Mouse (Mus musculus) cerebellum, adult 11 months (tissue): ENCODE results near the gene Galnt10.

Source experiments
- DNase-seq: peaks from one replicate; pipeline ENCODE4 v3.0.0; 2022

Gene Galnt10

DNA sequence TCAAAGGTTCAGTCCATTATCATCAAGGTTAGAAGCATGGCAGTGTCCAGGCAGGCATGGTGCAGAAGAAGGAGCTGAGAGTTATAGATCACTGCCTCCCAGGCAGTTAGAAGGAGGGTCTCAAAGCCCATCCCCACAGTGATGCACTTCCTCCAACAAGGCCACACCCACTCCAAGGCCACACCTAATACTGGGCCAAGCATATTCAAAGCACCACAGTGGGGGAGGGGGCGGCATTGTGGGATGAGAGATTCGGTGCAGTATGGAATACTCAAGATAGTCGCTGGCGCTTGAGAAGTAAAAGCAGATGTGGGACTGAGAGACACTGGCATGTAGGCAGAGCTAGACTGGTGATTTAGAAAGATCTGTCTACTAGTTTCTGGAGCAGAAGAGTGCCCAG is 14.9 kb downstream of the Galnt10 start:
- no peak for DNase-seq

DNA sequence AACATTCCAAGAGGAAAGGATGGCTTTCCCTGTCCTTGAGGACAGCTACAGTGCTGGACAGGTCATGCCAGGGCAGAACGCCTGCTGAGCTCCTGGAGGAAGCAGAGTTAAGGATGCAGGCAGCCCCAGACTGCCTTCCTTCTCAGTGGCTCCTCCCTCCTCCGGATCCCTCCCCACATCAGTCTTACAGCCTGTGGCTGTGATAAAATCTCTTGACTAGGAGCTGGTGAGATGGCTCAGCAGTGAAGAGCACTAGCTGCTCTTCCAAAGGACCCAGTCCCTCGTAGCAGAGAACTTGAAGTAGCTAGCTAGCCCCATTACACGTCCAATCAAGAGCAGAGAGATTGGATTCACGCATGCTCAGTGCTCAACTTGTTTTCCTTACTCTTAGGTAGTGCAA is 15.6 kb downstream of the Galnt10 start:
- no peak for DNase-seq

GRCm38 (mm10) chr11:57661492-57662229 is 16.4 kb downstream of the Galnt10 start:
- DNase-seq, result no peak

DNA sequence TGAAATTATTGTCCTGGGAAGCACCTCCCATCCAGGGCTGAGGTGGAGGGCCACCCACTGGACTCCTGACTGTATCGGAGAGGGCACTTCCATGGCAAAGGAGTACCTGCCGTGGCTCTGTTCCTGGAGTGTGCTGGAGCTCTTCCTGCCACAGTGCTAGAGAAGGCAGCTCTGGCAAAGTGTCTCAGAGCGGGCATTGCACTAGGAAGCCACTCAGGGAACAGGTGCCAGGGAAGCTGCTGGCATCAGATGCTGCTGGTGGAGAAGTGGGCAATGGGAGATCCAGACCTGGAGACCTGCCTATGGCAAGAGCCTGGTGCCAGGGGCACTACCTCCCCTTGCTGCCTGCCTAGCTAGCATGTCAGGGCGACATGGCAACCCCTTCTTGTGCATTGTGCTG is 17.0 kb downstream of the Galnt10 start:
- no peak for DNase-seq

DNA sequence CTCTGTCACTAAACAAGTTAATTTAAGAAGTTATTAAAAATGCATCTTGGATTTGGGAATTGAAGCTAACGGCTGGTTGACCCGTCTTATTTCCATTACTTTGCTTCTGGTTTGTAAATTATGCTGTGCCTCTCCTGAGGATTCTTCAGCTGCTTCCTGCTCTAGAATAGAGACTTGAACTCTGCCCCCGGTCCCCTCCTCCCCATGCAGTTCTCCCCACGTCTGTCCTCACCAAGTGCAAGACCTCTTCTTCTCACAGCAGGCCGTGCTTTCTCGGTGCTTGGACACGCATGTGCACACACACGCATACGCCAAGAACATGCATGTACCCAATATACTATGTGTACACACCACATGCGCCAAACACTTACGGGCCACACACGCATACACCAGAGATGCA is 18.0 kb downstream of the Galnt10 start:
- DNase-seq, result no peak

DNA sequence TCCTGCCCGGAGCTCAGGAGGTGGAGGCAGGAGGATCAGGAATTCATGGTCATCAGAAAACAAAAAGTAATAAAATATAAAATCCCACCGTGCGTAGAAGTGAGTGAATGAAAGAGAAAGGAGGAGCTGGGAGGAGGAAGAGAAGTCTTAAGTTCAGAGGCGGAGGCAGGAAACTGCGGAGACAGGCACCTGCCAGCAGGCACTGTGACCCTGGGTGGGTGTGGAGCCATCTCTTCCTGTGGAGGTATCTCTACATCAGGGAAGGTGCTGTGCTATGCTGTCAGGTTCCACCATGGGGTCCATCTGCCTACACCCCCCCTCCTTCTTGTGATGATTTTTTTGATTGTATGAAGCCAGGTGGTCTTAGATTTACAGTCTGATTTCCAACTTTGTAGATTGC is 19.5 kb downstream of the Galnt10 start:
- no peak for DNase-seq

- no peak for DNase-seq
Observed at GRCm38 (mm10) chr11:57668271-57668670, 23.0 kb downstream of the Galnt10 start.

GRCm38 (mm10) chr11:57669522-57669921 is 24.3 kb downstream of the Galnt10 start:
- no peak for DNase-seq

DNA sequence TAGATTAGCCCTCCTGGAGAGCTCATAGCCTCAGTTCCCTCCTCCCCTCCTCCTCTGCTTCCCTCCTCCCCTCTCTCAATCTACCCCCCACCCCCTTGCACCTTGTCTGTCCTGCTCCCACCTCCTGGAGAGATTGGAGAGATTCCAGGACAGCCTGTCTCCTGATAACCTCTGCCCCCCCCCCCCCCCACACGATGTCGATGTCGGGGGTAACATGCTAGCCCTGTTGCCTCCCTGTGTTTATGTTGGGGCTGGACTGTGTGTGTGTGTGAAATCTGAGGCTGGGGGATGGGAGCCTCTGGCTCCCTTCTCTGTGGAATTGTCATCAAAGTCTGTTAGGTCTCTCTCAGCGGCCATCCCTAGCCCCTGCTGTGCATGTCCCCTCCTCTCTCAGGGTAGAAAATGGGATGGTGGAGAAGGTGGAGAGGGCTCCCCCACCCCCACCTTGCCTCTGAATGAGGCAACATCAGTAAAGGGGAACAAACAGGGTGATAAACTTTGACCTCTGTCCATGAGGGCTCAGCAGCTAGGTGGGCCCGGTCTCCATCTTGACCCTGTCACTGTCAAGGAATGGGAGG is 26.0 kb downstream of the Galnt10 start:
- DNase-seq, result no peak

DNA sequence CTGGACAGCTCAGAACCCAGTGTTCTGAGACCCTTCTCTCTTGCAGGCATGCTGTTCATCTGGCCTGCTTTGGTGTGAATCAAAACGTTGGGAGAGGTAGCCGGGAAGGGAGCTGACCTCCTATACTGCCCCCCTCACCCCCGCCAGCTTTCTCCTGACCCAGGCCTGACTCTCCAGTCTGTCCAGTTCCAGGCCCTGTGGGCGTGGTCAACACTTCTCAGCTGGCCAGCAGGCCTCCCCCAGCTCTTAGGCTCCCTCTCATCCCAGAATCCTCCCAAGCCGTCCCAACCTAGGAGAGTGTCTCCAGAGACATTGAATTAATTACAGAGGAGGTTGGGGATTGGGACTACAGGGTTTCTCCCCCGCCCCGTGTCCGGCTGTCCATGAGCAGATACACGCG is 26.6 kb downstream of the Galnt10 start:
- no peak for DNase-seq

DNA sequence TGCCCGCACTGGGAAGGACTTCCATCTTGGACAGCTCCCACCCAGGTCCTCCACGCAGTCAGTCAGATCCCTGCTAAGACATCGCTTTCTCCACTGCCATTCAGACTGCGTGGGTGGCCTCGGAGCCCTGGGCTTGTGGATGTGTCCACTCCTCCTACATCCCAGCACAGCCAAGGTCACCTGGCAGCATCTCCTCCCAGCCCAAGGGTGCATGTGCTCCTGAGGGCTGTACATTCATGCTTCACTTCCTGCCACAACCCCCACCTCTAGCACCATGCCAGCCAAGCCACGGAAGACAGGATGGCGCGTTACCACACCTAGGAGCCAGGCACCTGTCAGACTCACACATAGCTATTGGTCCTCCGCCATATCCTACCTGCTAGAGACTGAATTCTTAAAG is 27.8 kb downstream of the Galnt10 start:
- no peak for DNase-seq

DNA sequence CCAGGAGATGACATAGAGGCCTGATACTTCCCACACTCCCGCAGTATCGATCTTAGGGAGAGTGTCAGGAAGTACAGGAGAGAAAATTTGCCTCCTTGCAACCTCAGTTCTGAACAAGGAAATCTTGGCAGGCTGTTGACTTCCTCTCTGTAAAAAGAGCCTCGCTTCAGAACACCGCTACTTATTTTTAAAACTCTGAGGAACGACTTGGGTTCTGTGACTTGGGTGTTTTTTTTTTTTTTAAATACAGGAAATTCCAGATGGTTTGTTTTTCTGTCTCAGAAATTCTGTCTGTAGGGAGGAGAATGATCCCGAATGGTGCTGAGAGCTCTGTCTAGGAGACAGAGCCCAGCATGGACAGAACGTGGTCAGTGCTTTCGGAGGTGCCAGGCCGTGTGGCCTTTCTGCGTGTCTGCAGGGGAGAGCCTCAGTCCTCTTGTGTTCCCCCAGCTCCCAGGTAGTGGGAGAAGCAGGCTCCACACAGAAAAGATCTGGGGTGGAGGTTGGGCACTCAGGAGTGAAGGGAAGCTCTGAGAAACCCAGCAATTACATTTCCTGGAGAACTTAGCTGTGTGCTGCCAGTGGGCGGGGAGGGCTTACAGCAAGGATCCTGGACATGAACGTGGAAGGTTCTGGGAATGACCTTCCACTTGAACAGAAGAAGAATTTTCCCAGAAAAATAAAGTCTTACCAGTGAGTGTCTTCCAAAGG is 28.9 kb downstream of the Galnt10 start:
- no peak for DNase-seq

- no peak for DNase-seq
Observed at GRCm38 (mm10) chr11:57677261-57677660, 32.0 kb downstream of the Galnt10 start.

- DNase-seq, result no peak
Observed at GRCm38 (mm10) chr11:57682589-57682988, 37.3 kb downstream of the Galnt10 start.

GRCm38 (mm10) chr11:57683125-57683524 is 37.9 kb downstream of the Galnt10 start:
- no peak for DNase-seq

GRCm38 (mm10) chr11:57683931-57684330 is 38.7 kb downstream of the Galnt10 start:
- no peak for DNase-seq

DNA sequence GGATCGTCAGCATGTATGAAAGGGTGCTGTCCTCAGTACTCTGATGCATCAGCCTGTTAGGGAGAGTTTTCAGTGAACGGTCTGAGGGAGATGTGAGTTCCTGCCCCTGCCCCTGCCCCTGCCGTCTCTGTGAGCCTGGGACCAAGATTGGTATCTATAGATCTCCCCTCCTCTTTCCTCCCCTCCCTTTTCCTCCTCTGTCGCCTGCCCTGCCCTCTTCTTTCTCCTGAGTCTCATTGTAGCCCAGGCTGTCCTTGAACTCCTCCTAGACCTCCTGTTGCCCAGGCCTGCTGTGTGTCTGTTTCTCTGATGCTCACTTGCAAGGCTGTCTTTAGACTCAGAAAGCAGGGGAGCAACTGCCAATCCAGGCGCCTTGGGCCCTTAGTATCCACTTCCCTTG is 39.6 kb downstream of the Galnt10 start:
- no peak for DNase-seq

DNA sequence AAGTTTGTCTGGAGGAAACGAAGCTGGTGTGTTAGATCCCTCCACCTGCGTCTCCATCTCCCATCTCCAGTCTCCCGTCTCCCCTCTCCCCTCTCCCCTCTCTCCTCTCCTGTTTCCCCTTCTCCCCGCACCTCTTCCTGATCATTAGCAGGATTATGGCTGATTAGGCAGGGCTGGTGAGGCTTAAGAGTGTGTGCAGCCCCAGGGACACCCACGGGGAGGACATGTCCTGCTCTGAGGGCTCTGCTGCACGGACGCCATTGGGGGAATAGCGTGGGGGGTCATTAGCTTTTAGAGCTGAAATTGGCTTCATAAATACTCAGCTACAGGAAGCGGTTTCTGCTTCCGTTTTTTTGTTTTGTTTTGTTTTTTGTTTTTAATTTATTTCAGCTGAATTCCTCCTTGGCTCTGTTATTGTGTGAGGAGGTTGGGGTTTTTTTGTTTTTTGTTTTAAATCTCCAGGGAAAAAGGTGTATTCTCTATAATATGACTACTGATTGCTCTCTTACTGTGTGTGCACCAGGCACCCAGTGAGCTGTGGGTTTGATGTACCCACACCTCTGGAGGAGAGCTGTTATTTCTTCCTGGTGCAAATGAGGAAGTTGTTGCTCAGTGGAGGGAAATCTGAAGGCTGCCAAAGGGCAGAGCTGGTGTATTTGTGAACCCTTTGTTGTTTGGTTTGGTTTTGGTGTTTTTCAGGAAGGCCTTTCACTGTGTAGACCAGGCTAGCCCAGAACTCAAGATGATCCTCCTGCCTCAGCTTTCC is 40.6 kb downstream of the Galnt10 start:
- no peak for DNase-seq

GRCm38 (mm10) chr11:57686797-57687196 is 41.6 kb downstream of the Galnt10 start:
- no peak for DNase-seq

DNA sequence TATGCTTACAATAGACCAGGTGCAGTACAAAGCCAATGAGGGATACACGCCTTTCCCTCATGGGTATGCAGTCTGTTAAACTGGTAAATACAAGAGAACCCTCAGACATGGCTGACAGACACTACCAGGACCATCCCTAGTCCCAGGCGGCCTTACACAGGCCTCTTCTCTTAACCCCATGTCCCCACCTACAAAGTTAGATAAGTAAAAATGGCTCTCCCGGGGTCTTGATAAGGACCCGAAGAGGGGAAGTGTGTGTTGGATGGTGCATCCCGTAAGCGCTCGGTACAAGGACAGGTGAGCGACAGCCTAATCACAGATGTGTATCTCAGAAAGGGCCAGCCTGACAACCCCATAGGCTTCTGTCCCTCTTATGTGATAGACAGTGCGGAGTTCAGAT is 42.0 kb downstream of the Galnt10 start:
- no peak for DNase-seq

GRCm38 (mm10) chr11:57688179-57688929 is 43.1 kb downstream of the Galnt10 start:
- DNase-seq, result no peak

- no peak for DNase-seq
Observed at GRCm38 (mm10) chr11:57689811-57690210, 44.6 kb downstream of the Galnt10 start.

GRCm38 (mm10) chr11:57690836-57691235 is 45.6 kb downstream of the Galnt10 start:
- DNase-seq, result no peak
